Mouse (Mus musculus) gastrocnemius, postnatal 10 days (tissue): ENCODE results near the gene Chic2. TPM values are rescaled to one million over a fixed set of nuclear protein-coding genes. Genes with fewer than 3 reads are reported as not detected.

Source experiments
- DNase-seq: peaks from one replicate; pipeline ENCODE4 v3.0.0; 2021; ENCODE audit warnings: mixed read lengths
- total RNA-seq, 2 experiments: library from RNA; stranded (reverse); gene quantifications; 2 replicates each; pipeline ENCODE4 v1.2.3; 2021

Gene Chic2
- total RNA-seq, 2 experiments from 2014 or later: 24.5 to 25.9 TPM

DNA sequence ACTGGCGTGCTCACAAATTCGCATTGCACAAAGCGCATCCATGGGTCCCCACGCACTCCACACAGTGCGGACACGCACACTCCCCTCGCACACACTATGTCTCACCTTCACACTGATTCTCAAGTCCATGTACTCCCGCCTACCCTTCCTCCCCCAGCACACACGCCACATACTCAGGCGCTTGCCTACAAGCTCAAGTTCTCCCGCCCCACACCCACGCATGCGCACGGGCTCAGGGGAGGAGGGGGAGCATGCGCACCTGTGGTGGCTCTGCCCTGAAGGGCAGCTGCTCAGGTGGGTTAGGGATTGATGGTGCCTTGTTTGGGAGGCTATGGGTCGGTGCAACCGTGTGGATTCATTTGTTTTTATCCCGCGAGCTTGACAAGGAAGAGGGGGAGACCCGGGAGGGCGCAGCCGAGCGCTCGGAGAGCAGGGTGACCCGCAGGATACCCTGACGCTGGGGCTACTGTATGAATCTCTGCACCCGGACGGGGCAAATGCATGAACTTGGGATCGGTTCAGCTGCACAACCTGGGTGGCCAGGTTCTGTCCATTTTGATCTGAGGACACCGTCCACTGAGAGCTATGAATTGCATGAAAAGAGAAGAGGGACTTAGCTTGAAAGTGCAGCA lies 22.7 kb upstream of the Chic2 start:
- no peak for DNase-seq

DNA sequence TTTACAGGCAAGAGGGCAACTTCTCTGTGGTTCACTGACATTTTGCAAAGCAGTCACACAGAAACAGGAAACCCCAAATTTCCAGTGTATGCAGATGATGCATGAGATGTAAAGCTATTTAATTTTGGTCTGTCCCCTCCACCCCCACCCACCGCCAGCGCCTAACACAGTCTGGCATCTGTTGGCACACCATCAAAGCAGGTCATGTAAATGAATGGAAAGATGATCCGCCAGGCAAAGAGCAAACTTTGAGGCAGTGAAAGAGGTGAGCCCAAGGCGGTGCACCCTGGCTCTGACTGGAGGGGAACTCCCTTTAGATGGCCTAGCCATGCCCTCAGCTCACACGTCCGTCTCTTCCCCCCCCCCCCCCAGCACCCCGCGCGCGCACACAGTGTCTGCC lies 22.1 kb upstream of the Chic2 start:
- DNase-seq: no peak

DNA sequence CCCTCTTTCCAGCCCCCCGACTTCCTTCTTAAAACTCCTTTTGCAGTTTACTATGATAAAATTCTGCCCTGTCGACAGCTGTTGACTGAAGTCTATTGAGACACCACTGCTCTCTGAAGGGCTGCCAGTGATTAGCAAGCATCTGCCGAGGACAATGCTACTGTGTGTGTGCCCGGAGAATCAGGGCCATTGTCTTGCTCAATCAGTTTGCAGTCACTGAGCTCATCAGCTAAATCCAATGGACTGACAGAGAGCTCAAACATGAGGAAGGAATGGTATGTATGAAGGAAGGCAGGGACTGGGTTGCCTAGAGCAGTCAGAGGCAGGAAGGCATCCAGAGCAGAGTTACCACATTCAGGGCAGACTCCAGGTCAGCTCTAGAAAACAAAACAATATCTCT lies 18.6 kb upstream of the Chic2 start:
- DNase-seq: no peak

DNA sequence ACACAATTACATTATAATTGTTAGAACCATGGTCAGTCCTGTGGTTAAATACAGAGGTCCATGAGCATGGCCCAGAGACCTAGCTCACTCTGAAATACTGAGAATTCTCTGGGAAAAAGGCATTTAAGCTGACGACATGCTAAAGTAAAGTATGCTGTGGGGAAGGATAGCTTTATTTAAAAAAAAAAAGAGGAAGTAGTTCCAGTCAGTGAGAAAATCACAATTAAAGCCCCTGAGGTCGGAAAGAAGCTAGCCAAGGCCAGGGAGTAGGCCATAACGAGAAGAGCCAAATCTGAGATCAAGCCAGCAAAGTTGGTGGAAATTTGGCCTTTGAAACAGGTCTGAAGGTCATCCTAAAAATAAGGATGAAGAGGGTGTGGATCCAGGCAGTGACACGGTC lies 6.5 kb upstream of the Chic2 start:
- no peak for DNase-seq

DNA sequence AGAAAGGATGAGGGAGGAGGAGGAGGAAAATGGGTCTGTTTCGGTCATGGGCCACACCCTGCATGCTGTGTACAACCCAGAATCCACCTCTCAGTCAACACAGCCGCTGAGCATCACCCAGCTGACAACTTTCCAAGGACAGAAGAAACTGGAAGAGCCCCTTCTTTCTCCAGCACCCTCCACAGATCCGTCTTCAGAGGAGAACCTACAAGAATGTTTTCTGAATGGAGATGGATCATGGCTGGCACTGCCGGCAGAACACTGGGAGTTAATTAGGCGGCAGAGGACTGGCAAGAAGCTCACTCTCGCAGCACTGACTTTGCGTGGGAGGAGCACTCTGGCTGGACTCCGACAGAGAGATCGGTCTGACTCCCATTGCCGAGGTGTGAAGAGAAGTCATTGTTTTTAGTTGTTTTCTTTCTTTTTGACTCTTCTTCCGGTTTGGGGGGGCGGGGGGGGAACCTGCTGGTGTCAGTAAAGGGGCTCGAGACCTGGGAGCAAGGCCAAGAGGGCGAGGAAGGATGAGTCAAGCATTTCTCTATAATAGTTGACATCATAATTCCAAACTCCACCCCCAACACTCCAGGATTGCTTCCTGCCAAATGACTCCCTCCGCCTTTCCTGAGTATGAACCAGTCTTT lies 2.2 kb upstream of the Chic2 start:
- DNase-seq: peak; percentile 46

DNA sequence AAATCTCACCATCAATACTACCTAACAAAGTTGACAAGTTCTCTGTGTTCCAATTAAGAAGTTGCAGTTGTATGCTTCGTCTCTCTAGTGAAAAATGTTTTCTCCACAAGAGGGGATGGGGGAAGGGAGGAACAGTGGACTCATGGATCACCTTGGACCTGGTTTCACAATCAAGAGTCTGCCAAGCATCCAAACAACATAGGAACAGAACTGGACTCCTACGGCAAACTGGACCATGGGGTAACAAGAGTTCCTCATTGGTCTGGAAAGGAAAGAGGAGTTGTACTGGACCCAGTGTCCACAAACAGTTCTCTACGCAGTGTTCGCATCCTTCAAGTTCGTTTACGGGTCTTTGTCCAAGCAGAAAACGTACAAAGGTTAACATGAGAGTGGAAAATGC lies 797 bp upstream of the Chic2 start:
- no peak for DNase-seq

DNA sequence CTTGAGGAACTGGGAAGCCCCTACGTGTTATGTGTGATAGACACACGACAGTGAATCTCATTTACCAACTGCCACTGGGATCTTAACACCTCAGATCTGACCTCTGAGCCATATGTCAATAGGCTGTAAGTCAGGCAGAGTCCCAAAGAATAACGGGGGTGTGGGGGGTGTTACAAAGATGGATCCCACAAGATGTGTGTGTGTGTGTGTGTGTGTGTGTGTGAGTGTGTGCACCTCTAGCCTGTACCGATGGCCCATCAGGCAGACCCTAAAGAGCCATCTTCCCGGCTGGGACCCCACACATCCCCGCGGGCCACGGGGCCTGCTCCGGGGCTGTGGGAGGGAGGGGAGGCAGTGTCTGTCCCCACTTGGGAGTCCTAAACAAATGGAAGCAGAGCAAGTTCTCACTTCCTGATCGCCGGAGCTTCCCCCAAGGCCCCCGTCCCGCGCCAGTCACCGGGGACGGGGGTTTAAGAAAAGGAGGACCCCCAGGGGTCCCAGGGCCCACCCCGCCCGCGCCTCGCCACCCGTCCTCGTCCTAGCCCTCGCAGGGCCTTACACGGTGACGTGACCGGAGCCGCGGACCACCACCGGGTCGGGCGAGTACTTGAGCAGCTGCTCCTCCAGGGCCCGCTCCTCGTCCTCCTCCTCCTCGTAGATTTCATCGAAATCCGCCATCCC lies 813 bp downstream of the Chic2 start:
- DNase-seq: no peak

DNA sequence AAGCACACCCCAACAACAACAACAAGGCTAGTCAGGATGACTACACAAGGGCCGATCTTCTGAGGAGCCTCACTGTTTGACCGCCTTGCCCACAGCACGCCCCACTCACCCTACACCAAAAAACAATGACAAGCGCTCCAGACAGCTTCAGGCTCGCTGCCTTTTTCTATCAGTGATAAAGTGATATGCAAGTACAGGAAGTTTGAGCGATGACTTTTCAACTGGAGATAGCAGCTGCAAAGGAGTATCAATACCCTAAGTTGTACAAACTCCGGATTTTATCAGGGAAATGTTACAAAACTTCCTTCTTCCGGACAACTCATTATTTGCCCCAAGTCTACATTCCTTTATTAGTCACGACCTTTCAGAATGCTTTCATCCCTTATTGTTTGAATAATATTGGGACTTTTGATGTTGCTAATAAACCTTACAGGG lies 1.5 kb downstream of the Chic2 start:
- DNase-seq: no peak

DNA sequence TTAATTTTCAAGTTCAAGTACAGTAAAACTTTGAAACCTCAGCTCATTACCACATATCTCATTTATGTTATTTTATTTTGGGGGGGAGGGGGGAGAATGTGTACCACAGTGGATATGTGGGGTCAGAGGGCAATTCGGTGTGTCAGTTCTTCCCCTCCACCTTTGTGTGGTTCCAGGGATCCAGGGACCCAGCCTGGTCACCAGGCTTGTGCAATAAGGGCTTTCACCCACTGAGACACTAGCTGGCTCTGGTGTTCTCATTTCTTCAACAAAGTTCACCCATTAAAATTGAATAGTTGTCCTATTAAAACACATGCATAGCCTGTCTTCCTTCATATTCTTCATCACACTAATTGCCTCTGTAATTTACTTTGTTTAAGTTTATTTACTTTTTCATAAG lies 5.3 kb downstream of the Chic2 start:
- no peak for DNase-seq

DNA sequence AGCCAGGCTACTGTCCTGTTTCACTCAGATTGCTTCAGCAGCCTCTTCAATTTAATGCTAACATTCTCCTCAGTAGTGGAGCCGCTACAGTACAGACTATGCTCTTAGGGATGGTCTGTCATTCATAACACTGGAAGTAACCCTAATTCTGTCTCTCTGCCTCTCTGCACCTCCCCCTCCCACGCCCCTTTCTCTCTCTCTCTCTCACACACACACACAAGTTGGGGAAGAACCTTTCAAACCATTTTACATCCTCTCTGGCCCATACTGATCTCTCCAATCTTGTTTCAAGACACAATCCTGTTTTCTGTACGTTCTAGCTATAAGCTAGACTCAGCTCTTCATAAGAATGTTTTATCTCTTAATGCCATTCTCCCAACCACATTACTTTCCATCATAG lies 9.1 kb downstream of the Chic2 start:
- no peak for DNase-seq

DNA sequence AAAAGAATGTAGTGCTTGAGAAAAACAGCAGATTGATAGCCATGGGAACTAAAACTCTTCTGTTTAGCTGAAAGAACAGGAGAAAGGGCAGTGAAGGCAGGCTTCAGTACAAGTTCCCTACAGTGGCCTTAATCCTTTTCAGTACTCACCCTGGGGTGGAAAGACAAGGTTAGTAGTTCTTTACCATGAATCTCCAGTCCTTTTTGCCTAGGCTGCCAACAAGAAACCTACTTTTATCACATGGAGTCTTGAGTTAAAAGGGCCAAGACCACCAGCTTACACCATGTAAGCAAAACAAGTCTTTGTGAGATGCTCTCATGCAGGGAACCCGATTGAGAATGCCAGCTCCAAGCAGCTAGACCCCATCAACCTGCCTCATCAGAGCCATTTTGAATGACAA lies 29.8 kb downstream of the Chic2 start:
- no peak for DNase-seq

DNA sequence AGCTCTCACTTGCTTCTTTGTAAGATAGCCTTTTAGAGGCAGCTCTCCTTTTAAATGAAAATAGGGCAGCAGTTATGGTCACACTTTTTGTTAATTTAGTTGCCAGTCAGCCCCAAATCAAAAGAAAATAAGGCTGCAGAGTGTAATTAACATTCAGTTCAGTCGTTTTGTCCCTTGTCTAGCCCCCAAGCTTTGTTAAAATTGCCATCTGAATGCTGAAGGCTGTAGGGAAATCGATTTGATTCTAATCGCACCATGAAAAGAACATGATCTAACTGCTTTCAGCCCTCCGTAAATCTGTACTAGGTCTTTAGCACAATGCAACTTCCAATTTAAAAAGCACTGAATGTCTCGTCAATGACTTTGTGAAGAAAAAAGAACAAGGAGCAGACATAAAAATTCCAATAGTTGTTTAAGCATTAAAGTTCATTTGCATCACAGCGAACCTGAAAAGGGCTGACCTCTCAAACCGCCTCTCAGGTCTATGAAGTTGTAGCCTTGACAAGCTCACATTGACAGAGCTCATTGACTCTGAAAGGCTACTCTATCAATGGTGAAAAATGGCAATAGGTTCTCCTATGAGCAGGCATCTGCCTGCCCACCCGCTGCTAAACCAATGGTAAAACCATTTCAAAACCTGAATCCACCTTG lies 31.7 kb downstream of the Chic2 start:
- DNase-seq: no peak

DNA sequence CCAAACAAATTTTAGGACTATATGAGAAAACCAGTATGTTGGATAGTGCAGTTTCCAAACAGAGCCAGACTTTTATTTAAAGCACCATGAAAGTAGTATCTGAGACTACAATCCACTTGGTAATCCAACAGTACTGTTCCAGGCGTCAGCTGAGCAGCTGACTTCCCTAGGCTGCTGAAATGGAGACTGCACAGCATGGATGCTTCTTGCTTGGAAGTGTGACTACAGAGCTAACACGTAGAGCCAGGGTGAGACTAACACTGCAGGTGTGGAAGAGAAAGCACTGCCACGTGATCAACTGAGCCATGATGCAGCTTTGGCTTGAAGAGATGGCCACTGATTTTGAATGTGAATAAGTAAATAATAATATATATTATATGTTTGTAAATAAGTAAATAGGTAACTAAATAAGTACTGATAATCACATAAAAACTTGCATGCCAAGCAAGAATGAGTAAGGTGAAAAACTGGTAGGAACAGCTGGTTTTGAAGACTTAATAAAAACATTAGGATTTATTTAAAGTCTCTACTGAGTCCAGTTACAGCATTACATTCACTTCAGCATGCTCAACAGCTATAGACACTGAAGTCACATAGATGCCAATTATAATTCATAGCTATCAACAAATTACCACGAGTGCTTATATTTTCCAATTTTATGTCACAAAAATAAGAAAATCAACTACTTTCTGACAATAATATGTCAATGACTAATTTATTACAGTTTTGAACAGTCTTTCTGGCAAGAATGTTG lies 32.4 kb downstream of the Chic2 start:
- DNase-seq: no peak

DNA sequence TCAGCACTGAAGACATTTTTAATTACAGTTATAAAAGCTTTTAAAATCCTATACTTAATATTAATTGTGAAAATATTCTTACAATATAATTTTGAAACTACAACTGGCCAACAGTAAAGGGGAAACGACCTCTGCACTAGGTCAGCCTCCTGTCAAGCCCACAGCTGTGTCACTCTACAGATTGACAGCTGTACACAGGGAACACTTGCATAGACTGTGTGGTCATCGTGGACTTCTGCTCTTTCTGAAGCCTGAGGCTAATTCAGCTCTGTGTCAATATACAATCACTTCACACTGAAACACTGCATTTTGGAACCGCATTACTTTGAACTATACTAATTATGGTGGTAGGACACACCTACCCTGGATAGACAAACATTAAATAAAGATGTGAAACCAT lies 39.8 kb downstream of the Chic2 start:
- DNase-seq: no peak

DNA sequence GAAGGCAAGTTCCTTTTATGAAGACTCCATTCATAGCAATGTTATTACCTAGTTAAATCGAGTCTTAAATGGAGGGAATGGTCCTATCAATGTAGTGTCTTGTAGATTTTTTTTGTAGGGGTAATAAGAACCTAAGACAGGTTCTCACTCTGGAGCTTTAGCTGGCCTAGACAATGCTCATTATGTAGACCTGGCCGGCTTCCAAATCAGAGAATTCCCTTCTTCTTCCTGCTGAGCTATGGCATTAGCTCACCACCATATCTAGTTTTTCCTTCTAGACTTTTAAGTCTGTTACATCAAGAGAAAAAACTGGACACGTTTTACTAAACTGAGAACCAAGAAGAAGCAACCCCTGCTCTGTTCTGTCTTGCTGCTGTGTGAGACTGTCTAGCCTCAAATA lies 42.5 kb downstream of the Chic2 start:
- no peak for DNase-seq

DNA sequence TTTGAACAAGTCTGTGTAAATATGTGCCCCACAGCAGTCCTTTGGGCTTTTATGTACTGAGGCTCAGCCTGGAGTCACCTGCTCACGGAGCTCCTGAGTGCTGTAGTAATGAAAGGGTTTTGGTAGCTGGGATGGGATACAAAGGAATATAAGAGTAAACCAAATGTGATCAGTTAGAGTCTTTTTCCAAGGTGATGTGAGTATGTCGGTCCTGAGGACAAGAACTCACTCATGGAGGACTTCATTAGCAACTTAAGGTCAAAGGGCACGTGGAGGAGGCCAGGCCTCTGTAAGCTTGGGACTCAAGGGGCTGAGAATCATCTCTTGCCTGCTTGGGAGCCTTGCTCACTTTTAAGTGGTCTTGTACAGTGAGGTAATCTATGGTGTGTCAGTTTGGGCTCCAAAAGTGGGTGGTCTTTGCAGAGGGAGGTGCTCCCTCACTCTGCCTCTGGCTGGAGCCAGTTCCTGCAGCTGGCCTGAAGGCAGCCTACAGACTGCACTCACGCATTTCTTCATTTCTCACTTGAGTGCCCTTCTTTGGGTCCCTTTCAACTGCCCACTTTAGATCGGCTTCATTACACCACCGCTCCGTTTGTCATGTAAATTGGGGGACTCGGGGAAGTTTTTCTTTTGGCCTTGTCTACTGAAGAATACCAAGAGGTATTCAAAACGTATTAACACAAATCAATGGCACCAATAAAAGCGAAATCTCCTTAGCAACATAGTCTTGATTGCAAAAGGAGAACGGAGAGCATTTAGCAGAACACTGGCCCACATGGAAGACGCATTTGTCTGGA lies 45.7 kb downstream of the Chic2 start:
- no peak for DNase-seq

DNA sequence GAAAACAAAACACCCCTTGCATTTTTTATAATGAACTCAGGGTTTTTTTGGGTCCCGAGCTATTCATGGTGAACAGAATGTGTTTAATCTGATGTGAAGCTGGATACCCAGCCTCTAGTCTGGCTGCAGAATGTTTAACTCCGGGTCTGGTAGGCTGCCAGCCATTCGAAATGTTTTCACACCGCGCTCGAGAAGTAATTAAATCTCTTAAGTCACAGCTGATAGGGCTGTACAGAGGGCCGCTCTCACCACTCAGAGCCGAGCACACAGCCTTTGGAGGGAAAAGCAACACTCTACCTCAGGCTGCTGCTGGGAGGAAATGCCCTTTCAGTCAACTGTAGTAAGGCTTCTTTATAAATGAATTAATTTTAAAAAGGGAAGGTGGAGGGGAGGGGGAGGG lies 49.6 kb downstream of the Chic2 start:
- no peak for DNase-seq

DNA sequence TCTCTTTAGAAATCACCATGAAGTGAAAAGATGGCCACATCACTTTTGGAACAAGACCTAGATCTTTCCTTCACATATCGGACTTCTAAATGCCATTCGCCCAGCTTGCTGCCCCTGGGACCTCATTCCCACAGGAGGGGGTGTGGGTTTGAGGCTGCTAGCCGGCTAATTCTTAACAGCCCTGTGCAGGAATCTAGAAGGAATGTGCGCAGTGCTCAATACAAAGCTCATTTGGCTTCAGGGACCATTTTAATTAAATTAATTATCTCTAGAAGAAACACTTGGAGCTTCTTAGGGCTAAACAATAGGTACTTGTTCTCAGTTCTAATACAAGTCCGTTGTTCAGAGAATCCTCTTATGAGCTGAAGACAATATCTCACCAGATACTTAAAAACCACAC lies 60.5 kb downstream of the Chic2 start:
- no peak for DNase-seq

DNA sequence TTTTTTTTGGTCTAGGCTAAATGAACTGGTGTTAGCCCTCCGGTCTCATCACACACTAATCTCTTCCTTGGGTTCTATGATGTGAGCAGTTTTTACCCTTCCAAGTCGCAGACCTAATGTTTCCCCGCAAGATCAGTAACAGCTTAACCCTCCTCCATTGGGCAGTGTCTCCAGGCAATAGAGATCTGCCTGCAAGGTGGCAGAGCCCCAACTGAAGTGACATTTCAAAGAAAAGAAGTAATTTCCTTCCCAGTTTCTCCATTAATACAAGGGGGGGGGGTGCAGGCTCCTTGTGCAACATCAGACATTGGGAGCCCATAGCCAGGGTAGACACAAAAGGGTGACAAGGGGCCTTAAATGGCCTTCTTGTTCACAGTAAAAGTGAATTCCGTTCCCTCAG lies 64.0 kb downstream of the Chic2 start:
- no peak for DNase-seq

DNA sequence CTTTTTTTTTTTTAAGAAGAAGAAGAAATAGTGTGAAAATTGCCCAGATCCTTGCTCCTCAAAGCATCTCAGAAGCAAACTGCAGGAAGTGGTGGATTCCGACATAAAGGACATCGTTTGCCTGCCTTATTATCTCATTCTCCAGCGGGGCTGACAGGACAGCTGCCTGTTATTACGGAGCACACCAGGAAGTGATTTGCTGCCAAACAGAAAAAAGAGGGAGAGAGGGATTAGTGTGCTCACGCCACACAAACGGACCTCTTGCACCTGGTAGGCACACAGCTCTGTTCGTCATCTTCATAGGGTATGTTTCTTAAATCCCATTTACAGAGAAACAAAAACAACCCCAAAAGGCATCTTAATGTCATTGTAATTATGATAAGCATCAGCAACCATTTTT lies 64.4 kb downstream of the Chic2 start:
- no peak for DNase-seq

DNA sequence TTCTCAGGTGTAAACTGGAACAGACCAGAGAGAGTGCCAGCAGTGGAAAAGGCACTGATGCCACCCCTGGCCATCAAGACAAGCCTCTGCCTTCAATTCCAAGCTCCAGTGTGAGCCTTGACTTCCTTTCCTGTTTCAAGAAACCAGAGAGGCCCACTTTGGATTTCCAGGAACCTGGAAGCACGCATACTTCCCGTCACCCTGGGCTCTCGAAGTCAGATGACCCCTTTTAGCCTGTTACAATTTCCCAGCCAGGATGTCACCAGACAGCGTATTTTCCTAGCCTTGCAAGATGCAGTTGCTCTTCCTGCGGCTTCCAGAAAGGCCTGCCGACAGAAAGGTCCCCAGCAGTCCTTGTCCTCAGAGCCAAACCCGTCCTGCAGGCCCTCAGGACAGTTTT lies 65.0 kb downstream of the Chic2 start:
- DNase-seq: no peak

DNA sequence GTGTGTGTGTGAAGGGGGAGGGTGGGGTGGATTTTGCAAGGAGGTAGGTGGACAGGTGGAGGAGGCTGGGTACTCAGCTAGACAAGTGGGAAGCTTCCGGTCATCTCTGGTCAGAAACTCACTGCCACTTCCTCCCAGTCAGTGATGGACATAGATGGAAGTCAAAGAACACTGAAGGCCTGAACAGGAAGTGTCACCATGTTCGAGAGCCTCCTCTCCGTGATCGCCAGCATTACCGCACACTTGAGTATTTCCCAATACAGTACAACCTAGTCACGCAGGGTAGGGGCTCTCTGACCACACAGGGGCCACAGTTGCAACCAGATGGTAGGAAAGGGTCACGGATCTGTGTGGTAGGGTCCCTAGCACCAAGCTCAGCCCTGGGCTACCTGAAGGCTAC lies 69.1 kb downstream of the Chic2 start:
- no peak for DNase-seq
